Mouse (Mus musculus) G1E (cell line): ENCODE results near the gene 4930469K13Rik.
A peak's percentile ranks its signal among the peaks of the same experiment; 100 is the strongest.

Source experiments
- CTCF ChIP-seq: IDR thresholded peaks from 2 replicates; pipeline ENCODE4 v1.5.1; 2012; ENCODE audit warnings: low read depth, low read length, inconsistent platforms, mixed read lengths
- GATA1 ChIP-seq: IDR thresholded peaks from 2 replicates; pipeline ENCODE4 v1.6.1; 2012; ENCODE audit warnings: borderline replicate concordance, low read length, inconsistent platforms, mixed read lengths
- GATA2 ChIP-seq: IDR thresholded peaks from 2 replicates; pipeline ENCODE4 v1.6.1; 2012; ENCODE audit warnings: low read depth, low read length, inconsistent platforms, borderline replicate concordance

DNA sequence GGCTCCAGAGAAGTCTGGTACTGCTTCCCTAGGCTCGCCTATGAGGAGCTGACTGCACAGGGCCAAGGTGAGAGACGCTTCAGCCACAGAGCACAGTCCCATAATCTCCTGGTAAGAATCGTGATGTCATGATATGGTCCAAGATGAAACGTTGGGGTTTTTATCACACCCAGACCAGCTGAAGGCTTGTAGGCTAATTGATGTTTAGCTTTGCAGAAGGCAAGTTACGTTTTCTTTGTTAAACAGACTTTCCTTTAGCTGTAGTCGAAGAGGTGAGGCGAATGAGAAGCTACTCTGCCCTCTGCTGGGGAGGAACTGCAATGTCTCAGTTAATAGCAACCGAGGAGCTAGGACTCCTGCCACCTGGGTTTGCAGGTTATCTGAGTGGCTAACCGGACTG is 89.7 kb downstream of the 4930469K13Rik start:
- TF ChIP-seq CTCF (peak; percentile 32; the same call in 1 of the 2 replicates), GATA1 (no peak), GATA2 (no peak)
